Mouse (Mus musculus): ENCODE data around the gene Zfp423.

GRCm38 (mm10) chr8:87832381-87833325, 126.7 kb downstream of the Zfp423 start:
- TF ChIP-seq GATA1 (IDR thresholded peaks at IDR 0.05; ENCODE audit: low read length) (no peak), TAL1 (IDR thresholded peaks at IDR 0.05; ENCODE audit: low read length) (no peak)
